Mouse (Mus musculus) olfactory bulb, adult 2 months (tissue): ENCODE results near the gene Ppat. TPM values are rescaled to one million over a fixed set of nuclear protein-coding genes. Genes with fewer than 3 reads are reported as not detected.

Source experiments
- H3K27ac ChIP-seq: fragments of 200-500 bp; 2 replicates; pipeline ENCODE4 v1.5.1; 2012; ENCODE audit warnings: low read depth, low read length; ENCODE audit not compliant: insufficient read depth
- H3K4me1 ChIP-seq: fragments of 200-500 bp; 2 replicates; pipeline ENCODE4 v1.6.1; 2012; ENCODE audit warnings: low read length; ENCODE audit not compliant: control insufficient read depth, insufficient read depth
- H3K4me3 ChIP-seq: fragments of 200-500 bp; 2 replicates; pipeline ENCODE4 v1.5.1; 2012; ENCODE audit warnings: mild to moderate bottlenecking, low read depth, low read length, moderate library complexity; ENCODE audit not compliant: insufficient read depth
- CTCF ChIP-seq: fragments of 200-500 bp; IDR thresholded peaks from 2 replicates; pipeline ENCODE4 v1.5.1; 2012; ENCODE audit warnings: low read depth, mild to moderate bottlenecking, low read length, moderate library complexity; ENCODE audit not compliant: insufficient read depth
- POLR2A ChIP-seq: fragments of 200-500 bp; IDR thresholded peaks from 2 replicates; pipeline ENCODE4 v1.6.1; 2012; ENCODE audit warnings: mild to moderate bottlenecking, low read depth, low read length, moderate library complexity; ENCODE audit not compliant: insufficient read depth
- WGBS: fragments of 180-500 bp; shearing (Covaris S2); methylation state at CpG from one replicate; pipeline ENCODE4 v1.1.7; 2018; 5-methylcytosine and 5-hydroxymethylcytosine counted together
- polyA plus RNA-seq: library from polyadenylated mRNA; stranded (reverse); fragments of >200 nt; gene quantifications from 2 replicates; pipeline ENCODE4 v1.2.4, GENCODE M21; 2012; ENCODE audit warnings: low replicate concordance; ENCODE audit not compliant: missing spikeins, insufficient read depth, insufficient read length

The Ppat gene
- polyA plus RNA-seq, 1 experiment = not detected

GRCm38 (mm10) chr5:76952112-76953040 lies 998 bp upstream of the Ppat start:
- H3K4me1 ChIP-seq = peaks cover 5% of the 10 kb centered on the region; the same call in 1 of the 2 replicates
- no peak overlapping the region for H3K27ac ChIP-seq
- peak overlapping the region; percentile 99 for H3K4me3 ChIP-seq
- no peak for TF ChIP-seq POLR2A
- no peak for TF ChIP-seq CTCF
- WGBS = 7% methylated on average over 7 of the region's 7 CpGs

- WGBS = under 1% methylated on average over 24 of the region's 24 CpGs
These were observed 854 bp downstream of the Ppat start for GRCm38 (mm10) chr5:76950343-76951105.

DNA sequence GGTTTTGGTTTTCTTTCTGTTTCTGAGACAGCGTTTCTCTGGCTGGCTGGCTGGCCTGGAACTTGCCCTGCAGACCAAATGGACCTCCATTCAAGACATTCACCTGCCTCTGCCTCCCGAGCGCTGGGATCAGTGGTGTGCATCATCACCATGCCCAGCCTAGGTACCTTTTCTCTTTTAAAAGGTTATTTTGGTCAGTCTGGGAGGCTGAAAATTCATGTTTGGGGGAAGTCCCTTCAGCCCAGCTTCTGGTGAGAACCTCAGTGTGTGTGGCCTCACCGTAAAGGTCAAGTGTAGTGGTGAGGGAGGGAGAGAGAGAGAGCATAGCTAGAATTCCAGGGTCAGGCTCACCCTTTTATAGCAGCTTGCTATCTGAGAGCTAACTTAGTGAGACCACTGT lies 3.6 kb downstream of the Ppat start:
- WGBS = 96% methylated on average over 4 of the region's 4 CpGs
- no peak overlapping the region for H3K4me3 ChIP-seq
- TF ChIP-seq CTCF (no peak), POLR2A (no peak)

More at GRCm38 (mm10) chr5:76950343-76951105, 854 bp downstream of the Ppat start:
- peak overlapping the region; percentile 99 for H3K4me3 ChIP-seq
- TF ChIP-seq CTCF = no peak
- TF ChIP-seq POLR2A = no peak
- no peak overlapping the region for H3K27ac ChIP-seq
- H3K4me1 ChIP-seq = peaks cover 8% of the 10 kb centered on the region; the same call in 1 of the 2 replicates

GRCm38 (mm10) chr5:76947142-76947541 lies 4.2 kb downstream of the Ppat start:
- Histone ChIP-seq H3K4me1 (peaks cover 8% of the 10 kb centered on the region; the same call in 1 of the 2 replicates), H3K4me3 (no peak overlapping the region), H3K27ac (no peak overlapping the region)
- no peak for TF ChIP-seq POLR2A
- TF ChIP-seq CTCF = no peak
- WGBS = 81% methylated on average over 4 of the region's 4 CpGs

More for the DNA sequence above, 3.6 kb downstream of the Ppat start:
- Histone ChIP-seq H3K4me1 (peaks cover 8% of the 10 kb centered on the region; the same call in 1 of the 2 replicates), H3K27ac (no peak overlapping the region)

- H3K27ac ChIP-seq = no peak overlapping the region
- WGBS = 77% methylated on average over 2 of the region's 2 CpGs
- peaks cover 8% of the 10 kb centered on the region; the same call in 1 of the 2 replicates for H3K4me1 ChIP-seq
- no peak overlapping the region for H3K4me3 ChIP-seq
- no peak for TF ChIP-seq CTCF
- no peak for TF ChIP-seq POLR2A
These were observed 5.7 kb downstream of the Ppat start for GRCm38 (mm10) chr5:76945678-76946033.

GRCm38 (mm10) chr5:76944965-76945677 lies 6.3 kb downstream of the Ppat start:
- H3K4me1 ChIP-seq = peaks cover 8% of the 10 kb centered on the region; the same call in 1 of the 2 replicates
- WGBS = 81% methylated on average over 6 of the region's 6 CpGs
- no peak overlapping the region for H3K27ac ChIP-seq
- no peak for TF ChIP-seq CTCF
- TF ChIP-seq POLR2A = no peak
- no peak overlapping the region for H3K4me3 ChIP-seq

GRCm38 (mm10) chr5:76942505-76942904 lies 8.9 kb downstream of the Ppat start:
- H3K4me3 ChIP-seq = no peak overlapping the region
- H3K27ac ChIP-seq = no peak overlapping the region
- peaks cover 2% of the 10 kb centered on the region; the same call in 1 of the 2 replicates for H3K4me1 ChIP-seq
- WGBS = 83% methylated on average over 4 of the region's 4 CpGs
- TF ChIP-seq POLR2A (no peak), CTCF (no peak)

DNA sequence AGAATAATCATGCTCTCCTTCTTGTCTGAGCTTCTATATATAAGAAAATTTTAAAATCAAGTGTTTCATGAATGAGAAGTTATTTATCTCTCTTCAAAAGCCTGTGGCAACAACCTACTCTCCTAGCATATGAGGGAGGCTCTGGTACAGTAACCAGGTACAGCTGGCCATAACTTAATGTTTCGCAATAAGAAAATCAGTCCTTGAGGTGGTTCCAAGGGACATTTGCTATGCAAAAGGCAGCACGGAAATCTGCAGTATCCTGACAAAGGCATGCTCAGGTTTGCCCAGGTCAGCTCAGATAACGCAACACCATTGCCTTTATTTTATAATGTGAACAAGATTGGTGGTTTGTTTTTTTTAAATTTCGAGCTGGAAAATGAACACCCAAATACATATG lies 9.4 kb downstream of the Ppat start:
- Histone ChIP-seq H3K27ac (no peak overlapping the region), H3K4me3 (no peak overlapping the region), H3K4me1 (no peaks in the 10 kb centered on the region)
- 93% methylated on average over 4 of the region's 4 CpGs for WGBS
- no peak for TF ChIP-seq CTCF
- TF ChIP-seq POLR2A = no peak

GRCm38 (mm10) chr5:76939717-76940116 lies 11.7 kb downstream of the Ppat start:
- no peak overlapping the region for H3K4me3 ChIP-seq
- 97% methylated on average over 8 of the region's 8 CpGs for WGBS
- H3K4me1 ChIP-seq = no peaks in the 10 kb centered on the region
- TF ChIP-seq POLR2A = no peak
- TF ChIP-seq CTCF = no peak
- no peak overlapping the region for H3K27ac ChIP-seq
